Mouse (Mus musculus): ENCODE measurements around the gene Fcho1.
"Not testable (repeated sequence)": the region's sequence is repeated elsewhere in the genome, so short reads cannot be mapped to it uniquely, and the experiment has no call there.

Fcho1 gene

GRCm38 (mm10) chr8:71742783-71743182, 17.3 kb upstream of the Fcho1 start:
- TF ChIP-seq POU5F1 (IDR thresholded peaks at IDR 0.05; ENCODE audit: borderline replicate concordance, low read length), result no peak
- TF ChIP-seq NANOG (IDR thresholded peaks at IDR 0.05; ENCODE audit: borderline replicate concordance, low read length), result no peak
- TF ChIP-seq CTCF (conservative IDR thresholded peaks at IDR 0.05; ENCODE audit: low read length), result no peak
- H3K4me1 ChIP-seq (replicated peaks; ENCODE audit: low read depth, low read length), result peaks cover 55% of the 10 kb centered on the region
- no peaks in the 10 kb centered on the region for H3K27me3 ChIP-seq (ENCODE audit: insufficient read depth, low read length)
- peak overlapping the region; percentile 78 for H3K4me3 ChIP-seq (replicated peaks; ENCODE audit: low read length)
- no peaks in the 10 kb centered on the region for H3K9me3 ChIP-seq (ENCODE audit: low read length)
- H3K36me3 ChIP-seq (ENCODE audit: insufficient read depth, low read length), result peaks cover 13% of the 10 kb centered on the region

DNA sequence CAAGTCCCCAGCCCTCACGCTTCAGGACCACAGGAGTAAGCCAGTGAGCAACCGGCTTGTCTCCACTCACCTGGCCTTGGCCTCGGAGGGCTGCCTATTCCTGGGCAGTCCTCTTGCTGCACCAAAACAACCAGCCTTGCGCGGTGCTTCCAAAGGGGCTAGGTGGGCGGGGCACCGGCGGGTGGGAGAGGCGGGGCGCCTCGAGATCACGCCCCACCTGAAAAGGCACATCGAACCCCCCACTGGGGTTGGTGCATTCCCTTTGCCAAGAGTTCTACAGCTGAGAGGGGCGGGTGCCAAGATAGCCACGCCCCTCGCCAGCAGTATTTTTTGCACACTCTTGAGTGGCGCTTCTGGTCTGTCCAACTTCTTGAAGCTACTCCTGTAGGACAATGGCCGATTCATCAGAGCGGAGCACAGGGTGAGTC, 16.2 kb upstream of the Fcho1 start:
- H3K27me3 ChIP-seq (ENCODE audit: insufficient read depth, low read length), result no peaks in the 10 kb centered on the region
- peaks cover 56% of the 10 kb centered on the region for H3K4me1 ChIP-seq (replicated peaks; ENCODE audit: low read depth, low read length)
- H3K9me3 ChIP-seq (ENCODE audit: low read length), result no peaks in the 10 kb centered on the region
- TF ChIP-seq POU5F1 (IDR thresholded peaks at IDR 0.05; ENCODE audit: borderline replicate concordance, low read length) (no peak), CTCF (conservative IDR thresholded peaks at IDR 0.05; ENCODE audit: low read length) (no peak), NANOG (IDR thresholded peaks at IDR 0.05; ENCODE audit: borderline replicate concordance, low read length) (no peak)
- H3K4me3 ChIP-seq (replicated peaks; ENCODE audit: low read length), result peak overlapping the region; percentile 78
- peaks cover 13% of the 10 kb centered on the region for H3K36me3 ChIP-seq (ENCODE audit: insufficient read depth, low read length)

GRCm38 (mm10) chr8:71741226-71741625, 15.7 kb upstream of the Fcho1 start:
- no peak for TF ChIP-seq POU5F1 (IDR thresholded peaks at IDR 0.05; ENCODE audit: borderline replicate concordance, low read length)
- TF ChIP-seq CTCF (conservative IDR thresholded peaks at IDR 0.05; ENCODE audit: low read length), result no peak
- no peak for TF ChIP-seq NANOG (IDR thresholded peaks at IDR 0.05; ENCODE audit: borderline replicate concordance, low read length)
- Histone ChIP-seq H3K9me3 (ENCODE audit: low read length) (no peaks in the 10 kb centered on the region), H3K36me3 (ENCODE audit: insufficient read depth, low read length) (peaks cover 13% of the 10 kb centered on the region), H3K4me1 (replicated peaks; ENCODE audit: low read depth, low read length) (peaks cover 51% of the 10 kb centered on the region), H3K27me3 (ENCODE audit: insufficient read depth, low read length) (no peaks in the 10 kb centered on the region), H3K4me3 (replicated peaks; ENCODE audit: low read length) (peak overlapping the region; percentile 78)

- H3K4me3 ChIP-seq (replicated peaks; ENCODE audit: low read length); H3K36me3 ChIP-seq (ENCODE audit: insufficient read depth, low read length); H3K27me3 ChIP-seq (ENCODE audit: insufficient read depth, low read length); H3K9me3 ChIP-seq (ENCODE audit: low read length): not testable (repeated sequence)
- H3K4me1 ChIP-seq (replicated peaks; ENCODE audit: low read depth, low read length), result peaks cover 28% of the 10 kb centered on the region
Measured at GRCm38 (mm10) chr8:71738316-71738715, 12.8 kb upstream of the Fcho1 start.

GRCm38 (mm10) chr8:71731652-71732230, 6.2 kb upstream of the Fcho1 start:
- no peaks in the 10 kb centered on the region for H3K9me3 ChIP-seq (ENCODE audit: low read length)
- H3K4me3 ChIP-seq (replicated peaks; ENCODE audit: low read length), result no peak overlapping the region
- H3K36me3 ChIP-seq (ENCODE audit: insufficient read depth, low read length), result no peaks in the 10 kb centered on the region
- H3K4me1 ChIP-seq (replicated peaks; ENCODE audit: low read depth, low read length), result peaks cover 26% of the 10 kb centered on the region
- H3K27me3 ChIP-seq (ENCODE audit: insufficient read depth, low read length), result peaks cover 4% of the 10 kb centered on the region; the same call in 1 of the 2 replicates
- TF ChIP-seq CTCF (conservative IDR thresholded peaks at IDR 0.05; ENCODE audit: low read length) (peak; percentile 25), POU5F1 (IDR thresholded peaks at IDR 0.05; ENCODE audit: borderline replicate concordance, low read length) (no peak)

DNA sequence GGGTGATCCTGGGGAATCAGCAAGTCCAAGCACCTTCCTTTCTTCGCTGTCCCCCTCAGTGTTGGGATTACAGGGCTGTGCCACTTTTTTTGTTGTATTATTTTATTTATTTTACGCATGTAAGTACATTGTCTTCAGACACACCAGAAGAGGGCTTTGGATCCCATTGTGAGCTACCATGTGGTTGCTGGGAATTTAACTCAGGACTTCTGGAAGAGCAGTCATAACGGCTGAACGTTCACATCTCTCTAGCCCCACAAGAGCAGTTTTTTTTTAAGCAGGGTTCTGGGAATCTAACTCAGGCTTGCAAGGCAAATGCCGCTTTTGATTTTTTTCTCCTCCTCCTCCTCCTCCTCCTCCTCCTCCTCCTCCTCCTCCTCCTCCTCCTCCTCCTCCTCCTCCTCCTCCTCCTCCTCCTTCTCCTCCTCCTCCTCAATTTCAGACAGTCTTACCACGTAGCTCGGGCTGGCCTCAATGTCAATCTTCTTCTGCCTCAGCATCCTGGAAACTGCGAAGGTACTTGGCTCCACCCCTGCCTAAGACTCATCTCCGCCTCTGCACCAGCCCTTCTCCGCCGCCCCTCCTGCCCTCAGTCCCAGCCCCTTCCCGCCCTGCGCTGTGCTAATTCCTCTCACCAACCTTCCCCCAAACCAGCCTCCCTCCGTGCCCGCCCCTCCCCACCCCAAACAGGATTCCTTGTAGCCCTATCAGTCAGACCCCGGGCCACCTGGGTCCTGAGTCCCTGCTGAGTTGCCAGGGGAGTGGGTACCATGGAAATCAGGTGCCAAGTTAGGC, 3.5 kb upstream of the Fcho1 start:
- peaks cover 45% of the 10 kb centered on the region for H3K4me1 ChIP-seq (replicated peaks; ENCODE audit: low read depth, low read length)

GRCm38 (mm10) chr8:71728240-71728785, 2.8 kb upstream of the Fcho1 start:
- peak overlapping the region; percentile 68 for H3K4me3 ChIP-seq (replicated peaks; ENCODE audit: low read length)
- TF ChIP-seq POU5F1 (IDR thresholded peaks at IDR 0.05; ENCODE audit: borderline replicate concordance, low read length) (no peak), CTCF (conservative IDR thresholded peaks at IDR 0.05; ENCODE audit: low read length) (no peak), NANOG (IDR thresholded peaks at IDR 0.05; ENCODE audit: borderline replicate concordance, low read length) (no peak)

More for the DNA sequence above, 3.5 kb upstream of the Fcho1 start:
- TF ChIP-seq CTCF (conservative IDR thresholded peaks at IDR 0.05; ENCODE audit: low read length), result no peak
- no peak for TF ChIP-seq POU5F1 (IDR thresholded peaks at IDR 0.05; ENCODE audit: borderline replicate concordance, low read length)
- no peak for TF ChIP-seq NANOG (IDR thresholded peaks at IDR 0.05; ENCODE audit: borderline replicate concordance, low read length)
- H3K4me3 ChIP-seq (replicated peaks; ENCODE audit: low read length), result peak overlapping the region; percentile 68
- H3K27me3 ChIP-seq (ENCODE audit: insufficient read depth, low read length), result peaks cover 10% of the 10 kb centered on the region; the same call in 1 of the 2 replicates
- H3K36me3 ChIP-seq (ENCODE audit: insufficient read depth, low read length), result no peaks in the 10 kb centered on the region
- H3K9me3 ChIP-seq (ENCODE audit: low read length), result no peaks in the 10 kb centered on the region

GRCm38 (mm10) chr8:71724389-71724788, 1.1 kb downstream of the Fcho1 start:
- Histone ChIP-seq H3K9me3 (ENCODE audit: low read length) (no peaks in the 10 kb centered on the region), H3K36me3 (ENCODE audit: insufficient read depth, low read length) (peaks cover 20% of the 10 kb centered on the region), H3K4me1 (replicated peaks; ENCODE audit: low read depth, low read length) (peaks cover 58% of the 10 kb centered on the region), H3K4me3 (replicated peaks; ENCODE audit: low read length) (peak overlapping the region; percentile 91), H3K27me3 (ENCODE audit: insufficient read depth, low read length) (peaks cover 6% of the 10 kb centered on the region; the same call in 1 of the 2 replicates)
- no peak for TF ChIP-seq POU5F1 (IDR thresholded peaks at IDR 0.05; ENCODE audit: borderline replicate concordance, low read length)
- no peak for TF ChIP-seq CTCF (conservative IDR thresholded peaks at IDR 0.05; ENCODE audit: low read length)
- TF ChIP-seq NANOG (IDR thresholded peaks at IDR 0.05; ENCODE audit: borderline replicate concordance, low read length), result no peak

More at GRCm38 (mm10) chr8:71728240-71728785, 2.8 kb upstream of the Fcho1 start:
- Histone ChIP-seq H3K36me3 (ENCODE audit: insufficient read depth, low read length) (no peaks in the 10 kb centered on the region), H3K27me3 (ENCODE audit: insufficient read depth, low read length) (peaks cover 10% of the 10 kb centered on the region; the same call in 1 of the 2 replicates), H3K9me3 (ENCODE audit: low read length) (no peaks in the 10 kb centered on the region), H3K4me1 (replicated peaks; ENCODE audit: low read depth, low read length) (peaks cover 52% of the 10 kb centered on the region)
